ENCODE assay signal across 10 mouse cellular contexts in genomic region chr11:54058056-54058617, GRCm38 (mm10). TPM values are rescaled to one million over a fixed set of nuclear protein-coding genes. Genes with fewer than 3 reads are reported as not detected.
DNase-seq lines count a peak whose midpoint lies in the region; ATAC-seq and TF ChIP-seq lines count a peak whose summit lies in the region.
"Had no signal": no experiment of that assay in that cellular context is flagged by ENCODE, and none has a peak within 500 bp of the region (broad histone marks: within the 10 kb centered on the region; RNA-seq: fewer than 3 reads in every experiment).

No protein-coding gene starts in this region.

- no peaks in the 10 kb centered on the region for H3K27me3 ChIP-seq in intestine, embryonic 14.5 days (replicated peaks; ENCODE audit: control insufficient read depth, insufficient read depth, low read length)
- no peaks in the 10 kb centered on the region for H3K27me3 ChIP-seq in intestine, postnatal 0 days (replicated peaks; ENCODE audit: control insufficient read depth, insufficient read depth, low read length)
- H3K27me3 ChIP-seq in embryonic facial prominence, embryonic 11.5 days (ENCODE audit: control insufficient read depth, insufficient read depth, low read length), result no peaks in the 10 kb centered on the region
- H3K27me3 ChIP-seq in hindbrain, embryonic 11.5 days (ENCODE audit: control insufficient read depth, insufficient read depth, low read length), result no peaks in the 10 kb centered on the region
- H3K27me3 ChIP-seq in midbrain, embryonic 13.5 days, result no peaks in the 10 kb centered on the region

- H3K9me3 ChIP-seq in intestine, embryonic 14.5 days (ENCODE audit: control insufficient read depth, low read length), result no peaks in the 10 kb centered on the region
- H3K9me3 ChIP-seq in intestine, postnatal 0 days (ENCODE audit: control insufficient read depth), result no peaks in the 10 kb centered on the region
- no peaks in the 10 kb centered on the region for H3K9me3 ChIP-seq in embryonic facial prominence, embryonic 11.5 days (replicated peaks; ENCODE audit: control insufficient read depth, low read length)
- H3K9me3 ChIP-seq in hindbrain, embryonic 11.5 days (ENCODE audit: control insufficient read depth, low read length), result no peaks in the 10 kb centered on the region
- H3K9me3 ChIP-seq in midbrain, embryonic 13.5 days, result no peaks in the 10 kb centered on the region
- H3K9me3 ChIP-seq: megakaryocyte, embryonic 14.5 days had no signal

- H3K4me3 ChIP-seq in intestine, embryonic 14.5 days (ENCODE audit: low read depth, low read length), result no peak overlapping the region
- no peak overlapping the region for H3K4me3 ChIP-seq in intestine, postnatal 0 days (ENCODE audit: low read depth, low read length)
- H3K4me3 ChIP-seq in embryonic facial prominence, embryonic 11.5 days (ENCODE audit: low read depth, low read length), result no peak overlapping the region
- no peak overlapping the region for H3K4me3 ChIP-seq in hindbrain, embryonic 11.5 days (ENCODE audit: low read depth, low read length)
- H3K4me3 ChIP-seq in midbrain, embryonic 13.5 days (replicated peaks), result no peak overlapping the region
- H3K4me3 ChIP-seq: megakaryocyte, embryonic 14.5 days had no signal

- WGBS in intestine, embryonic 14.5 days, result 54% methylated on average over 10 of the region's 10 CpGs
- 73% methylated on average over 10 of the region's 10 CpGs for WGBS in intestine, postnatal 0 days
- WGBS in embryonic facial prominence, embryonic 11.5 days, result 22% methylated on average over 10 of the region's 10 CpGs
- WGBS in hindbrain, embryonic 11.5 days, result 25% methylated on average over 10 of the region's 10 CpGs
- WGBS in midbrain, embryonic 13.5 days, result 32% methylated on average over 10 of the region's 10 CpGs

- no peak for TF ChIP-seq CTCF in intestine, postnatal 0 days (IDR thresholded peaks at IDR 0.05; ENCODE audit: low read depth)

- DNase-seq in intestine, embryonic 14.5 days (ENCODE audit: low spot score), result no peak
- peak; percentile 33 for DNase-seq in embryonic facial prominence, embryonic 11.5 days (ENCODE audit: low spot score)
- no peak for DNase-seq in hindbrain, embryonic 11.5 days (ENCODE audit: low spot score)
- no peak for DNase-seq in spleen, adult 12 weeks (ENCODE audit: low spot score)
- DNase-seq in frontal cortex, postnatal 36 days (ENCODE audit: low spot score in 2 of 2), result no peak
- no peak for DNase-seq in right cerebral cortex, adult 2 months (ENCODE audit: low spot score in 2 of 2)
- DNase-seq: liver had no signal

- no peak overlapping the region for H3K4me2 ChIP-seq in intestine, embryonic 14.5 days (ENCODE audit: low read length)
- no peak overlapping the region for H3K4me2 ChIP-seq in intestine, postnatal 0 days (replicated peaks; ENCODE audit: low read depth)
- no peak overlapping the region for H3K4me2 ChIP-seq in embryonic facial prominence, embryonic 11.5 days (ENCODE audit: low read depth, low read length)
- no peak overlapping the region for H3K4me2 ChIP-seq in hindbrain, embryonic 11.5 days (replicated peaks; ENCODE audit: low read depth, low read length)
- no peak overlapping the region for H3K4me2 ChIP-seq in midbrain, embryonic 13.5 days (replicated peaks)

- peaks cover 41% of the 10 kb centered on the region for H3K4me1 ChIP-seq in intestine, embryonic 14.5 days (replicated peaks; ENCODE audit: control insufficient read depth, insufficient read depth, low read length)
- peaks cover 11% of the 10 kb centered on the region; the same call in 1 of the 2 replicates for H3K4me1 ChIP-seq in intestine, postnatal 0 days (replicated peaks; ENCODE audit: control insufficient read depth, insufficient read depth, low read length)
- peaks cover 11% of the 10 kb centered on the region for H3K4me1 ChIP-seq in embryonic facial prominence, embryonic 11.5 days (ENCODE audit: control insufficient read depth, insufficient read depth, low read length)
- peaks cover 13% of the 10 kb centered on the region for H3K4me1 ChIP-seq in hindbrain, embryonic 11.5 days (replicated peaks; ENCODE audit: control insufficient read depth, insufficient read depth, low read length)
- H3K4me1 ChIP-seq in midbrain, embryonic 13.5 days (replicated peaks), result peaks cover 34% of the 10 kb centered on the region

- no peak overlapping the region for H3K9ac ChIP-seq in intestine, embryonic 14.5 days (ENCODE audit: low read length)
- H3K9ac ChIP-seq in intestine, postnatal 0 days (ENCODE audit: low read depth, low read length), result no peak overlapping the region
- peak overlapping the region; percentile 27; the same call in 1 of the 2 replicates for H3K9ac ChIP-seq in embryonic facial prominence, embryonic 11.5 days (replicated peaks; ENCODE audit: low read length)
- no peak overlapping the region for H3K9ac ChIP-seq in hindbrain, embryonic 11.5 days (ENCODE audit: low read depth, low read length)
- H3K9ac ChIP-seq in midbrain, embryonic 13.5 days (replicated peaks), result 0 out of 2 replicates have a peak overlapping the region, but pooled peaks have one; percentile 16

- ATAC-seq in intestine, embryonic 14.5 days (replicated peaks; ENCODE audit: low FRiP score, low TSS enrichment, low read depth), result no peak
- ATAC-seq in intestine, postnatal 0 days, result no peak
- ATAC-seq in embryonic facial prominence, embryonic 11.5 days (replicated peaks; ENCODE audit: insufficient number of reproducible peaks, low FRiP score, low TSS enrichment, low read depth), result no peak; the same call in 1 of the 2 replicates
- ATAC-seq in hindbrain, embryonic 11.5 days (ENCODE audit: low FRiP score), result peak; percentile 45; the same call in 1 of the 2 replicates
- peak; percentile 64 for ATAC-seq in midbrain, embryonic 13.5 days

- peaks cover 21% of the 10 kb centered on the region for H3K36me3 ChIP-seq in intestine, embryonic 14.5 days (ENCODE audit: control insufficient read depth, insufficient read depth, low read length)
- H3K36me3 ChIP-seq in intestine, postnatal 0 days (ENCODE audit: control insufficient read depth, insufficient read depth), result no peaks in the 10 kb centered on the region
- no peaks in the 10 kb centered on the region; the same call in 1 of the 2 replicates for H3K36me3 ChIP-seq in embryonic facial prominence, embryonic 11.5 days (replicated peaks; ENCODE audit: control insufficient read depth, insufficient read depth, low read depth, low read length)
- H3K36me3 ChIP-seq in hindbrain, embryonic 11.5 days (ENCODE audit: control insufficient read depth, insufficient read depth, low read length), result no peaks in the 10 kb centered on the region
- H3K36me3 ChIP-seq in midbrain, embryonic 13.5 days, result no peaks in the 10 kb centered on the region

- 0 out of 2 replicates have a peak overlapping the region, but pooled peaks have one; percentile 27 for H3K27ac ChIP-seq in intestine, embryonic 14.5 days (ENCODE audit: low read depth)
- H3K27ac ChIP-seq in intestine, postnatal 0 days (ENCODE audit: low read depth, low read length), result no peak overlapping the region
- H3K27ac ChIP-seq in embryonic facial prominence, embryonic 11.5 days (replicated peaks; ENCODE audit: low read depth, low read length), result peak overlapping the region; percentile 89
- H3K27ac ChIP-seq in hindbrain, embryonic 11.5 days (ENCODE audit: low read depth, low read length), result peak overlapping the region; percentile 47
- peak overlapping the region; percentile 64 for H3K27ac ChIP-seq in midbrain, embryonic 13.5 days

RNA-seq across cellular contexts. Expression of gene Pdlim4, which starts 10.7 kb away (rescaled TPM):
- 48.2 and 59.5 TPM in 2 replicates for polyA plus RNA-seq in intestine, embryonic 14.5 days (2014; fragmentation: Nextera tagmentation; extraction: Ambion mirVana)
- polyA plus RNA-seq in intestine, postnatal 0 days (2015; fragmentation: Nextera tagmentation; extraction: Ambion mirVana), result 21.0 and 22.6 TPM in 2 replicates
- 120 and 127 TPM in 2 replicates for polyA plus RNA-seq in embryonic facial prominence, embryonic 11.5 days (2014; fragmentation: Nextera tagmentation; extraction: Ambion mirVana)
- 46.4 and 49.3 TPM in 2 replicates for polyA plus RNA-seq in hindbrain, embryonic 11.5 days (2014; fragmentation: Nextera tagmentation; extraction: Ambion mirVana)
- 23.0 and 23.7 TPM in 2 replicates for polyA plus RNA-seq in midbrain, embryonic 13.5 days (2015; fragmentation: Nextera tagmentation; extraction: Ambion mirVana)

RNA-seq across cellular contexts. Expression of gene Slc22a4, which starts 30.2 kb away (rescaled TPM):
- polyA plus RNA-seq in intestine, embryonic 14.5 days (2014; fragmentation: Nextera tagmentation; extraction: Ambion mirVana), result 0.18 and 0.51 TPM in 2 replicates
- 1.2 and 1.3 TPM in 2 replicates for polyA plus RNA-seq in intestine, postnatal 0 days (2015; fragmentation: Nextera tagmentation; extraction: Ambion mirVana)
- 1.4 and 1.8 TPM in 2 replicates for polyA plus RNA-seq in embryonic facial prominence, embryonic 11.5 days (2014; fragmentation: Nextera tagmentation; extraction: Ambion mirVana)
- polyA plus RNA-seq in hindbrain, embryonic 11.5 days (2014; fragmentation: Nextera tagmentation; extraction: Ambion mirVana), result 1.2 and 1.6 TPM in 2 replicates
- polyA plus RNA-seq in midbrain, embryonic 13.5 days (2015; fragmentation: Nextera tagmentation; extraction: Ambion mirVana), result 1.0 and 1.3 TPM in 2 replicates

RNA-seq across cellular contexts. Expression of gene P4ha2, which starts 41.8 kb away (rescaled TPM):
- 38.7 and 44.4 TPM in 2 replicates for polyA plus RNA-seq in intestine, embryonic 14.5 days (2014; fragmentation: Nextera tagmentation; extraction: Ambion mirVana)
- polyA plus RNA-seq in intestine, postnatal 0 days (2015; fragmentation: Nextera tagmentation; extraction: Ambion mirVana), result 6.9 and 8.3 TPM in 2 replicates
- polyA plus RNA-seq in embryonic facial prominence, embryonic 11.5 days (2014; fragmentation: Nextera tagmentation; extraction: Ambion mirVana), result 41.5 and 42.8 TPM in 2 replicates
- 18.2 and 20.3 TPM in 2 replicates for polyA plus RNA-seq in hindbrain, embryonic 11.5 days (2014; fragmentation: Nextera tagmentation; extraction: Ambion mirVana)
- polyA plus RNA-seq in midbrain, embryonic 13.5 days (2015; fragmentation: Nextera tagmentation; extraction: Ambion mirVana), result 6.0 and 7.8 TPM in 2 replicates

Comparison
In these comparisons a context has a peak if more than half of its experiments do, and no peak if none do; other contexts are left out.
1. ATAC-seq: peak in hindbrain, embryonic 11.5 days (single experiment) and midbrain, embryonic 13.5 days (single experiment); none in intestine, embryonic 14.5 days (single experiment), intestine, postnatal 0 days (single experiment) and embryonic facial prominence, embryonic 11.5 days (single experiment).
2. H3K9ac ChIP-seq: peak in embryonic facial prominence, embryonic 11.5 days (single experiment) and midbrain, embryonic 13.5 days (single experiment); none in intestine, embryonic 14.5 days (single experiment), intestine, postnatal 0 days (single experiment) and hindbrain, embryonic 11.5 days (single experiment).